Mouse (Mus musculus): Measurements from ENCODE around the gene Lamc1. TPM values are rescaled to one million over a fixed set of nuclear protein-coding genes. Genes with fewer than 3 reads are reported as not detected.

Gene Lamc1
- polyA plus RNA-seq, 1 experiment = 190 TPM

DNA sequence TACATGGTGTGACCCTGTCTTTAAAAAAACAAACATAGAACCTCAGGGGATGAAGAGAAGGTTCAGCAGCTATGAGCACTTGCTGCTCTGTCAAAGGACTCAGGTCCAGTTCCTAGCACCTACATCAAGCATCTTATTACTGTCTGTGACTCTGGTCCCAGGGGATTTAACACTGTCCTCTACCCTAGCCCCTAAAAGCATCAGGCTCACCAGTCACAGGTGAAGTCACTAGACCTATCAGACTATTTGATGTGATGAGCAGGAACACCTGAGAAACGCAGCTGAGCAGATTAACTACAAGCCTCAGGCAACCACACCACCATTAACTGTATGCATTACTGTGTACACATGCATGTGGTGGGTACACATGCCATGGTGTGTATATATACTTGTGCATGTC is 13.8 kb downstream of the Lamc1 start:
- H3K27ac ChIP-seq (ENCODE audit: insufficient read depth, low read length) = no peak overlapping the region
- TF ChIP-seq CTCF (IDR thresholded peaks at IDR 0.05; ENCODE audit: borderline replicate concordance, insufficient read depth, low read length) = no peak
- no peak for TF ChIP-seq POLR2A (IDR thresholded peaks at IDR 0.05; ENCODE audit: low read depth, low read length)
- H3K4me3 ChIP-seq (ENCODE audit: insufficient read depth, low read length) = no peak overlapping the region
- H3K4me1 ChIP-seq (ENCODE audit: control insufficient read depth, insufficient read depth, low read length) = 0 out of 2 replicates have a peak, but pooled peaks cover 2% of the 10 kb centered on the region

DNA sequence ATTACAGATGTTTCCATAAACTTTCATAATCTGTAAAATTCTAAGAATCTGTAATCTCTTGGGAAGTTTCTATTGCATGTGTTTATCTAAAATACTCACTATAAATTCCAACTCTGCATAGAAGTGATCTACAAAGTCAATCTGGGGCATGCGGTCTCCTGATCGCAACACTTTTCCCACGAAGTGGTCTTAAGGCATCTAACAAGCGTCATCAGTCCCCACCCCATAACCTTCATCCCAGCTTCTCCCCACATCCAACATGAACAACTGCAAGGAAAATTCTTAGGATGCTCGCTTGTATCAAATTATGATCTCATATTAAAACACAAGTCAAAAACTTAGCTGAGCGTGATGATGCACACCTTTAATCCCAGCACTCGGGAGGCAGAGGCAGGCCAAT is 14.3 kb downstream of the Lamc1 start:
- TF ChIP-seq CTCF (IDR thresholded peaks at IDR 0.05; ENCODE audit: borderline replicate concordance, insufficient read depth, low read length) = no peak
- no peak for TF ChIP-seq POLR2A (IDR thresholded peaks at IDR 0.05; ENCODE audit: low read depth, low read length)
- no peak overlapping the region for H3K4me3 ChIP-seq (ENCODE audit: insufficient read depth, low read length)
- H3K4me1 ChIP-seq (ENCODE audit: control insufficient read depth, insufficient read depth, low read length) = 0 out of 2 replicates have a peak, but pooled peaks cover 2% of the 10 kb centered on the region
- no peak overlapping the region for H3K27ac ChIP-seq (ENCODE audit: insufficient read depth, low read length)

DNA sequence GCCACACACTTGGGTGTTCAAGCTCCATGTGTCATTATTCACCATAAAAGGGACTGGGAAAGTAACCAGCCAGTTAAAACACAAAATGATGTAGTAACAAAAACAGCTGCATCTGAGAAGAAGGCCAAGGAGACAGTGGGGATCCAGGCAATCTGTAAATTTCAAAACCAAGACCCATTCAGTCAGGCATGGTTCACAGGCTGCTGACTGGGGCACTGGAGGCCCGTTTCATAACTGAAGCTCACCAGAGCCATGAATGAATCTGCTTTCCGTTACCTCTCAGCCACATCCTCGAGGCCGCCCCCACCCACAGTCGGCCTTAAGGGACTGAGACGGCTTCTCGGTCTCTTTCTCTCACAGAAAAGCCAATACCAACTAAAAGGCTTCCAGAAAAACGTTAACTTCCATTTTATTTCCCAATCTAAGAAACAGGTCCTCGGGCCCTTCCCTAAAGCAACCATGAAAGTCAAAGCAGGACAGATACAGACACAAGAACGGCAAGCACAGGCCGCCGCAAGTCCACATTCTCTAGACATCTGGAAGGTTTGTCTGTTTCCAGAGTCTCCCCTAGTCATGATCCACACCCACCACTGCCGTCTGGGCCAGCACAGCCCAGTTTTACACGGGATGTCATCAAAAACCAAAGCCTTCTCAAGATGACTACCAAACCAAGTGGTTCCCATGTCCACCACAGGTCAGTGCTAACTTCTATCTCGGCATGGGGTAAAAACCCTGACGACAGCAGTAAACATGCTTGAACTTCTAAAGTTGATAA is 14.9 kb downstream of the Lamc1 start:
- no peak overlapping the region for H3K4me3 ChIP-seq (ENCODE audit: insufficient read depth, low read length)
- TF ChIP-seq CTCF (IDR thresholded peaks at IDR 0.05; ENCODE audit: borderline replicate concordance, insufficient read depth, low read length) (no peak), POLR2A (IDR thresholded peaks at IDR 0.05; ENCODE audit: low read depth, low read length) (no peak)
- 0 out of 2 replicates have a peak, but pooled peaks cover 2% of the 10 kb centered on the region for H3K4me1 ChIP-seq (ENCODE audit: control insufficient read depth, insufficient read depth, low read length)
- peak overlapping the region; percentile 58 for H3K27ac ChIP-seq (ENCODE audit: insufficient read depth, low read length)

DNA sequence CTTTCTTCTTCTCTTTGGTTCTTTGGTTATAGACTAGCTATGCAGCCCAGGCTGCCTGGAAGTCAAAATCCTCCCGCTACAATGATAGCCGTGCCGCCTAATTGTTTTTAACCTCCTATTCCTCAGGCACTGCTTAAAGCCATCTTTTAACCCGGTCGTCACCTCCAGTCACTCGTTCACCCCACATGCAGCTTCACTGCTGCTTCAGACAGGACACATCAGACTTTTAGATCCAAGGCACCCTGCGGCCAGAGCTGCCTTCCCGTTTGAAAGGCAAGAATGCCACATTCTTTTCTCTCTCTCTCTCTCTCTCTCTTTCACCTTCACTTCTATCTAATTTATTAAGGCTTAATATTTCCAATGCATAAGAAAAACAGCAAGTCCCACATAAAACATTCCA is 15.6 kb downstream of the Lamc1 start:
- Histone ChIP-seq H3K27ac (ENCODE audit: insufficient read depth, low read length) (peak overlapping the region; percentile 58), H3K4me3 (ENCODE audit: insufficient read depth, low read length) (no peak overlapping the region), H3K4me1 (ENCODE audit: control insufficient read depth, insufficient read depth, low read length) (0 out of 2 replicates have a peak, but pooled peaks cover 2% of the 10 kb centered on the region)
- TF ChIP-seq POLR2A (IDR thresholded peaks at IDR 0.05; ENCODE audit: low read depth, low read length) (no peak), CTCF (IDR thresholded peaks at IDR 0.05; ENCODE audit: borderline replicate concordance, insufficient read depth, low read length) (no peak)

DNA sequence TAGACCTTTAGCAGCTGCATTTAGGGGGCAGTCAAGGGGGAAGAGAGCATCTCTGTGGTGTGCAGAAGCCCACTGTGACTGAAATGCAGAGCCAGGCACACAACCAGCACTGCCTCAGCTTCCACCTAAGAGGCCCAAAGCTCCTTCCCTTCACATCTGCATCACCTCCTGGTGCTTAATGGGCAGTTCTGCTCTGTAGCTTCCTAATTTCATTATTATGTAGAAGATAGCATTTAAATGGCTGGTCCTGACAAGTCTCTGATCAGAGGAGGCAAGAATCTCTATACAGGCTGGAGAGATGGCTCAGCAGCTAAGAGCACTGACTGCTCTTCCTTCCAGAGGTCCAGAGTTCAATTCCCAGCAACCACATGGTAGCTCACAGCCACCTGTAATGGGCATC is 16.3 kb downstream of the Lamc1 start:
- Histone ChIP-seq H3K27ac (ENCODE audit: insufficient read depth, low read length) (no peak overlapping the region), H3K4me3 (ENCODE audit: insufficient read depth, low read length) (no peak overlapping the region)
- TF ChIP-seq CTCF (IDR thresholded peaks at IDR 0.05; ENCODE audit: borderline replicate concordance, insufficient read depth, low read length) = no peak
- TF ChIP-seq POLR2A (IDR thresholded peaks at IDR 0.05; ENCODE audit: low read depth, low read length) = no peak

DNA sequence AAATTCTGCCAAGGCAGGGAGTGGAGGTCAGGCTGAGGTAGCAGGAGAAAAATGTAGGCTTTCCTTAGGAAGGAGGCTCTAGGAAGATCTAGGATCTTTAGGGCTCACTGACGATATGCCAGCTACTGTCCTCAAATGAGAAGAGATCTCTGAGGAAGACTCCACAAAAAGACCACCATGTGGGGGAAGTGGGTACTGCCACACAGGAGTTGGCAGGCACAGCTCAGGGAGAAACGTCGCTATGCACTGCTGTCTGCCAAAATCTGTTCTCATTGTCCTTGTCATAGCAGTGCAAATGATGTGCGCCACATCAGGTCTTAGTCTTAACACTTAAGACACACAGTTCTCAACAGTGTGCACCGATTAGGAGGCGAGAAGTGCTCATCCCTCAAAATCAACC is 17.5 kb downstream of the Lamc1 start:
- Histone ChIP-seq H3K4me1 (ENCODE audit: control insufficient read depth, insufficient read depth, low read length) (no peaks in the 10 kb centered on the region), H3K27ac (ENCODE audit: insufficient read depth, low read length) (no peak overlapping the region)
- TF ChIP-seq POLR2A (IDR thresholded peaks at IDR 0.05; ENCODE audit: low read depth, low read length) = no peak
- TF ChIP-seq CTCF (IDR thresholded peaks at IDR 0.05; ENCODE audit: borderline replicate concordance, insufficient read depth, low read length) = no peak

More for the DNA sequence above, 16.3 kb downstream of the Lamc1 start:
- 0 out of 2 replicates have a peak, but pooled peaks cover under 1% of the 10 kb centered on the region for H3K4me1 ChIP-seq (ENCODE audit: control insufficient read depth, insufficient read depth, low read length)

DNA sequence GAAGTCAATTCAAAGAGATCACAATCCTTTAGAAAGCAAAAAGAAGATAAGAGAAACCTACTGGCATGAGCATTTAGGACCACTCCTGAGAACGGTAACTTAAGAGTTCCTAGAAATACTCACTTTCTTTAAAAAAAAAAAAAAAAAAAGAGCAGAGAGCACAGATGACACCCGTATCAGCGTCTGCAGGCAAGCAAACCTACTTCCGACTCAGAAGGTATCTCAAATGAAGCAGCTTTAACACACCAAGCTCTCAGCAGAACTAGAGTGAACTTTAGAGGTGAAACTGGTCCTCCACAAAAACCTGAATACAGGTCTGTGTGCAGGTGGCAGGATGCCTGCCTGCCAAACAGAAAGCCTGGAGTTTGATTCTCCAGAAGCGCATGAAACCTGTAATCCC is 19.6 kb downstream of the Lamc1 start:
- no peak overlapping the region for H3K4me3 ChIP-seq (ENCODE audit: insufficient read depth, low read length)
- peaks cover 6% of the 10 kb centered on the region for H3K4me1 ChIP-seq (ENCODE audit: control insufficient read depth, insufficient read depth, low read length)
- no peak for TF ChIP-seq POLR2A (IDR thresholded peaks at IDR 0.05; ENCODE audit: low read depth, low read length)
- no peak for TF ChIP-seq CTCF (IDR thresholded peaks at IDR 0.05; ENCODE audit: borderline replicate concordance, insufficient read depth, low read length)
- H3K27ac ChIP-seq (ENCODE audit: insufficient read depth, low read length) = no peak overlapping the region

More for the DNA sequence above, 17.5 kb downstream of the Lamc1 start:
- no peak overlapping the region for H3K4me3 ChIP-seq (ENCODE audit: insufficient read depth, low read length)

DNA sequence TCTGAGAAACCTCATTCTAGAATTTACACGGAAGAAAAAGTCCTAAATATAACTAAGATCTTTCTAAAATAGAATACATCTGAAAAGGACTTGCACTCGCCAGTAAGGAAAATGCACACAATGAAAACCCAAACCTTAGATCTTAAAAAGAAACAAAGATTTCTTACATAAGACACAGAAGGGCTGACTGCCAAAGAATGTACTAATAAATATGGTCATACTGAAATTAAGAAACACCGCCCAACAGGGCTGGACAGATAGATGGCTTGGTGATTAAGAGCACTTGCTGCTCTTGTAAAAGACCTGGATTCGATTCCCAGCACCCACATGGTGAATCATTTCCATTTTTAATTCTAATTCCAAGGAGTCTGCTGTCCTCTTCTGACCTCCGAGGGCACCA is 22.4 kb downstream of the Lamc1 start:
- TF ChIP-seq POLR2A (IDR thresholded peaks at IDR 0.05; ENCODE audit: low read depth, low read length) (no peak), CTCF (IDR thresholded peaks at IDR 0.05; ENCODE audit: borderline replicate concordance, insufficient read depth, low read length) (no peak)
- Histone ChIP-seq H3K4me3 (ENCODE audit: insufficient read depth, low read length) (no peak overlapping the region), H3K4me1 (ENCODE audit: control insufficient read depth, insufficient read depth, low read length) (peaks cover 10% of the 10 kb centered on the region), H3K27ac (ENCODE audit: insufficient read depth, low read length) (no peak overlapping the region)

DNA sequence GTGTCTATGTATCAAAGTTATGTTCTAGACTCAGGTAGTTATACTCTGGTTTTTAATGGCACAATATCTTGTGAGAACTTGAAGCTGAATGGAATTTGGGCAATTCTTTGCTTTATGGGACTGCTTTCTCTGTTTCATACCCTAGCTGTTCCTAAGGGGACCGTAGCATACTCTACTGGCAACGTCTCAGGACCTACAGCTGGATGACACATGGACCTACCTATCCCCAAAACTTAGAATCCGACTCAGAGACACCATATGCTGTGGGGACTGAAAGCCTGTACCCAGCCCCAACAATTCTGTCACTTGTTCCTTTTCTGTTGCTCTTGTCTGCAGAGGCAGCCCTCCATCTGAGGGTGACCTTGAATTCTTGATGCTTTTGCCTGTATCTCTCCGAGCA is 23.3 kb downstream of the Lamc1 start:
- Histone ChIP-seq H3K27ac (ENCODE audit: insufficient read depth, low read length) (peak overlapping the region; percentile 67; the same call in 1 of the 2 replicates), H3K4me3 (ENCODE audit: insufficient read depth, low read length) (no peak overlapping the region), H3K4me1 (ENCODE audit: control insufficient read depth, insufficient read depth, low read length) (peaks cover 12% of the 10 kb centered on the region)
- TF ChIP-seq POLR2A (IDR thresholded peaks at IDR 0.05; ENCODE audit: low read depth, low read length) = no peak

DNA sequence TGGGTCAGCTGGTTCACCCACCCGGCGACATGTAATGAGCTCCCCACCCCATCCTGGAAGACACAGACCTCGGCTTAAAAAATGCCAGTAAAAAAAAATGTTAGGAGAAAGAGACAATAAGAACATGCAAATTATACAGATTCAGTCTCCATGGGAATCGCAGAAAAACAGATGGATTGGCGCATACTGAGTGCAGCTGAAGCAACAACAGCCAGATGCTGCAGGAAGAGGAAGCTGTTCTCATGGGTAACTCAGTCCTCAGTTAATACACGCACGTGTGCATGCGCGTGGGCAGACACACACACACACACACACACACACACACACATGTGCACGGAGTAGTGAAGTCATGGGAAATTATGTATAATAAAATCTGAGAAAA is 23.7 kb downstream of the Lamc1 start:
- no peak for TF ChIP-seq CTCF (IDR thresholded peaks at IDR 0.05; ENCODE audit: borderline replicate concordance, insufficient read depth, low read length)
- no peak for TF ChIP-seq POLR2A (IDR thresholded peaks at IDR 0.05; ENCODE audit: low read depth, low read length)
- Histone ChIP-seq H3K4me3 (ENCODE audit: insufficient read depth, low read length) (no peak overlapping the region), H3K4me1 (ENCODE audit: control insufficient read depth, insufficient read depth, low read length) (peaks cover 12% of the 10 kb centered on the region), H3K27ac (ENCODE audit: insufficient read depth, low read length) (peak overlapping the region; percentile 67)

All from embryonic fibroblast, embryonic 13.5 days (primary cell).